Mouse (Mus musculus) spleen, embryonic (tissue): Measurements from ENCODE around the gene Btnl2.

ENCODE experiments used
- CTCF ChIA-PET: fragments of 350-600 bp; sonication (Branson Sonifier 250); formaldehyde crosslinking; loops from one replicate; lab custom pipeline; 2022; lab: Charles Lee

Btnl2 gene

DNA sequence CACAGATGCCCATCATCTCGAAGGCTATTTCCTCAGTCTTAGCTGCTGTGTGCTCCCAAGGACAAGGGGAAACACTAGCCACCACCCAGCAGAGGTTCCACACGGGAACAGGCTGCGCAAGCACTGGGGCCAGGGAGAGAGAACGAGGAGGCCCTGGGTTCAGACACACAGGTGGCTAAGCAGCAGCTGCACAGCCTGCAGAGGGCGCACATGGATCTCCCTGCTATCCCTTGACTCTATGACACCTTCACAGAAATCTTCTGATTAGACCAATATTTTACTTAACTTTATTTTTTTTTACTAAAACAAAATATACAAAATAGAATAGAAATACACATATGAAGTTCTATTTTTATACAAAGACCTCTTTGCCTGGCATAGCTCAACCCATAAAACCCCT is 42.7 kb downstream of the Btnl2 start:
- CTCF ChIA-PET: interaction anchor here (0.8 kb wide), 1 partner anchor 14 kb away, joined by 5 read pairs; no protein-coding TSS in a partner anchor

- CTCF ChIA-PET: interaction anchor here (0.6 to 0.8 kb wide), 5 partner anchors 14 to 350 kb away, joined by 3 to 9 read pairs (median 5); no protein-coding TSS in a partner anchor
Measured at GRCm38 (mm10) chr17:34398058-34398710, 43.6 kb downstream of the Btnl2 start.

DNA sequence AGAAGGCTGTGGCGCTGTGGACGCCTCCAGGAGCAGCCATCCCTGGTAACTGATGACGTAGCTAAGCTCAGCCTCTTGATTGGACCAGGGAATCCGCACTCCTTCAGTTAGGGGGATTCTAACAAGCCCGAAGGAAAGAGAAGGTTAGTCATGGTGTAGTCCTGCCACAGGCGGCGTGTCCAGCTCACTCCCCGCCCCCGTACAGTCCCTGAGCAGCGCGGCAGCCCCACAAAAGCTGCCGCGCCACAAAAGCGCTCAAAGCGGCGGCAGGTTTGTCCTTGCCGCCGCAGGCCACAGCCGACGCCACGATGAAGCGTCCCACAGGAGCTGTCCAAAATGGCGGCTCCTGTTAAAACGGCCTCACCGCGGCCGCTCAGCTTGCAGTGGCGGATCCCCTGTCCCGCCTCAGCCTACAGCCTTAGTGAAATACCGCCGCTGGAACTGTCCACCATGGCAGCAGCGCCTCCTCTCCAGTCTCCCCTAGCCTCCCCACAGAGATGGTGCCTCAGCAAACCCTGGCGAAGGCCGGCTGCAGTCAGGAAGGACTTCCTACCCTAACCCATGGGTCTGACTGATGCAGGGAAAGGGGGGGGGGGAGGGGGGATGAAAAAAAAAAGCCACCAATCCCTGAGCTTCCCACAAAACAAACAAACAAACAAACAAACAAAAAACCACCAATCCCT is 44.2 kb downstream of the Btnl2 start, which contains the start of gene BC051142:
TSS of gene BC051142 (plus strand) at position 110 of the 683 bp plus-strand sequence.
- CTCF ChIA-PET: interaction anchor here (0.6 to 0.7 kb wide), 7 partner anchors 16 to 454 kb away, joined by 3 to 9 read pairs (median 4); no protein-coding TSS in a partner anchor

- CTCF ChIA-PET: interaction anchor here (0.6 to 0.7 kb wide), 4 partner anchors 16 to 455 kb away, joined by 3 to 7 read pairs (median 3); no protein-coding TSS in a partner anchor
Measured at GRCm38 (mm10) chr17:34399394-34399715, 44.7 kb downstream of the Btnl2 start.

DNA sequence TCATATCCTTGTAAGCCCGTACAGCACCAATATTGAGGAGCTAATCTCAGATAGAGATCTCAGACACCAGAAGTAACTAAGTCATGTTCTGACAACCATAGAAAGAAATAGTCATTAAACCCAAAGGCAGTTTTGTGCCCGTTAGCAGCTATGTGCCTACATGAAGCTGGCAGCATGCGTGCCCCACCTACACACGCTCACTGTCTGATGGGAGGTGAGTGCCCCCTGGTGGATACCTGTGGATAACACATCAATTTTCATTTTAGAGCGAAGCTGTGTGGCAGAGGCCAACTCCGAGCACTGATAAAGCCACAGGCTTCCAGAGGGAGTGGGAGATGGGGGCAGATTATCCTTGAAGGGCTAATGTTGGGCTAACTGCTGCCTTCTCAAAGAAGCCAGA is 56.5 kb downstream of the Btnl2 start:
- CTCF ChIA-PET: interaction anchor here (0.5 to 1.1 kb wide), 2 partner anchors 13 to 916 kb away, joined by 3 to 5 read pairs; no protein-coding TSS in a partner anchor
